8 mouse cellular contexts compared by ENCODE assay signal in the genomic region with DNA sequence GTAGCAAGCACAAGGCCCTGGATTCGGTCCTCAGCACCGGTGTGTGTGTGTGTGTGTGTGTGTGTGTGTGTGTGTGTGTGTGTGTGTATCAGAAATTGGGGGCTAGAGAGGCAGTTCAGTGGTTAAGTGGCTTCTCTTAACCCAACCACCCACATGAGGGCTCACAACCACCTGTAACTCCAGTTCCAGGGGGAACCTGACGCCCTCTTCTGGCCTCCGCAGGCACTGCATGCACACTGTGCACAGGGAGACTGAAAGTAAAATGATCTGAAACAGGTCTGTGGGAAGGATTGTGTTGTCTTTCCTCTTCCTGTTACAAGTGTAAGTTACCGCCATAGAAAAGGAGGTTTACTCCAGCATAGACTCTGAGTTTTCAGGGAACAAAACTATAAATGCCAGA. TPM values are rescaled to one million over a fixed set of nuclear protein-coding genes. Genes with fewer than 3 reads are reported as not detected.
DNase-seq lines count a peak whose midpoint lies in the region; ATAC-seq and TF ChIP-seq lines count a peak whose summit lies in the region.

No protein-coding gene starts in this region.

- DNase-seq in gastrocnemius, adult 2 months, result no peak
- no peak for DNase-seq in gastrocnemius, postnatal 14 days
- peak; percentile 60 for DNase-seq in CD4-positive helper T cell, adult 2 months (ENCODE audit: low read depth, low spot score)
- DNase-seq in thymus, postnatal 36 days, result peak; percentile 74 to 77
- no peak for DNase-seq in embryo, embryonic 9.5 days (ENCODE audit: extremely low spot score)
- no peak for DNase-seq in urinary bladder, adult 2 months (ENCODE audit: low spot score)

- intact Hi-C loops in gastrocnemius, adult 2 months (cut with DNase I), result loop anchor here (5.0 kb wide), 1 partner anchor 45 kb away; no protein-coding TSS in a partner anchor
- intact Hi-C loops in gastrocnemius, postnatal 14 days (cut with DNase I; ENCODE audit: low total_unique reads), result no loop called here

- no peak for TF ChIP-seq POLR2A in embryonic fibroblast, embryonic 13.5 days (IDR thresholded peaks at IDR 0.05; ENCODE audit: low read depth, low read length)

- H3K4me1 ChIP-seq in embryonic fibroblast, embryonic 13.5 days (ENCODE audit: control insufficient read depth, insufficient read depth, low read length), result peaks cover 9% of the 10 kb centered on the region; the same call in 1 of the 2 replicates
- peaks cover 84% of the 10 kb centered on the region for H3K4me1 ChIP-seq in lung, embryonic 15.5 days

- no peak overlapping the region for H3K4me2 ChIP-seq in lung, embryonic 15.5 days

- no peaks in the 10 kb centered on the region for H3K9me3 ChIP-seq in lung, embryonic 15.5 days

- no peaks in the 10 kb centered on the region for H3K36me3 ChIP-seq in lung, embryonic 15.5 days

- 51% methylated on average over 5 of the region's 5 CpGs for WGBS in lung, embryonic 15.5 days

- no peak overlapping the region for H3K9ac ChIP-seq in lung, embryonic 15.5 days

- peak overlapping the region; percentile 64 for H3K4me3 ChIP-seq in gastrocnemius, adult 2 months
- no peak overlapping the region for H3K4me3 ChIP-seq in embryonic fibroblast, embryonic 13.5 days (ENCODE audit: insufficient read depth, low read length)
- H3K4me3 ChIP-seq in lung, embryonic 15.5 days, result no peak overlapping the region

- H3K27me3 ChIP-seq in lung, embryonic 15.5 days, result no peaks in the 10 kb centered on the region

- peak; percentile 59 for TF ChIP-seq CTCF in gastrocnemius, adult 2 months (IDR thresholded peaks at IDR 0.05)
- TF ChIP-seq CTCF in embryonic fibroblast, embryonic 13.5 days (IDR thresholded peaks at IDR 0.05; ENCODE audit: borderline replicate concordance, insufficient read depth, low read length), result peak; percentile 44; the same call in 1 of the 2 replicates

- no peak for ATAC-seq in lung, embryonic 15.5 days (ENCODE audit: borderline replicate concordance, extremely low read depth, low FRiP score, low TSS enrichment)

- peak overlapping the region; percentile 86 for H3K27ac ChIP-seq in gastrocnemius, adult 2 months
- no peak overlapping the region for H3K27ac ChIP-seq in embryonic fibroblast, embryonic 13.5 days (ENCODE audit: insufficient read depth, low read length)
- H3K27ac ChIP-seq in lung, embryonic 15.5 days, result peak overlapping the region; percentile 94

RNA-seq across cellular contexts. Expression of gene Rassf3, which starts 49.0 kb away (rescaled TPM):
- 10 to 100 TPM; 29.2 to 47.3 TPM for total RNA-seq in gastrocnemius, adult 2 months (2021)
- total RNA-seq in gastrocnemius, postnatal 14 days (2021), result 10 to 100 TPM; 40.2 to 42.2 TPM
- 18.0 and 20.5 TPM in 2 replicates for polyA plus RNA-seq in embryonic fibroblast, embryonic 13.5 days (2011; ENCODE audit: insufficient read length, low read depth, missing spikeins)
- 18.3 and 20.8 TPM in 2 replicates for polyA plus RNA-seq in lung, embryonic 15.5 days (2015; fragmentation: Nextera tagmentation; extraction: Ambion mirVana)
- polyA plus RNA-seq in urinary bladder, adult 2 months (2012; rRNA removed), result 106 and 139 TPM in 2 replicates

Comparison
In these comparisons a context has a peak if more than half of its experiments do, and no peak if none do; other contexts are left out.
1. DNase-seq: peak in CD4-positive helper T cell, adult 2 months (single experiment) and thymus, postnatal 36 days (2 of 2); none in gastrocnemius, adult 2 months (single experiment), gastrocnemius, postnatal 14 days (single experiment), embryo, embryonic 9.5 days (single experiment) and urinary bladder, adult 2 months (single experiment).